Mouse (Mus musculus) heart, postnatal 25 days (tissue): Measurements from ENCODE around the gene 1600012H06Rik. TPM values are rescaled to one million over a fixed set of nuclear protein-coding genes. Genes with fewer than 3 reads are reported as not detected.
"Not testable (repeated sequence)": the region's sequence is repeated elsewhere in the genome, so short reads cannot be mapped to it uniquely, and the experiment has no call there.

ENCODE experiments used
- DNase-seq: peaks from one replicate; pipeline ENCODE4 v3.0.0; 2022; ENCODE audit warnings: low spot score
- intact Hi-C: fragments of 180-260 bp; cut with DNase I; formaldehyde crosslinking; loops from one replicate; pipeline ENCODE4 v1.15.1; 2025
- total RNA-seq, 2 experiments: library from RNA; stranded (reverse); gene quantifications; 2 replicates each; pipeline ENCODE4 v1.2.3; 2021

1600012H06Rik gene
- total RNA-seq, 2 experiments from 2014 or later: 10.3 to 11.9 TPM

GRCm38 (mm10) chr17:14935841-14936605 lies 7.0 kb upstream of the 1600012H06Rik start:
- intact Hi-C loops: no loop called here
- no peak for DNase-seq

- intact Hi-C loops, DNase-seq: not testable (repeated sequence)
Measured at GRCm38 (mm10) chr17:14942181-14942580, 803 bp upstream of the 1600012H06Rik start.

- intact Hi-C loops: no loop called here
- DNase-seq: no peak
Measured at GRCm38 (mm10) chr17:14943729-14944059, 710 bp downstream of the 1600012H06Rik start.

GRCm38 (mm10) chr17:14944551-14944950 lies 1.6 kb downstream of the 1600012H06Rik start:
- intact Hi-C loops: no loop called here
- no peak for DNase-seq

GRCm38 (mm10) chr17:14949161-14949827 lies 6.3 kb downstream of the 1600012H06Rik start:
- intact Hi-C loops: no loop called here
- no peak for DNase-seq

- intact Hi-C loops: no loop called here
- no peak for DNase-seq
Measured at GRCm38 (mm10) chr17:14953452-14953851, 10.5 kb downstream of the 1600012H06Rik start.

- intact Hi-C loops: no loop called here
- no peak for DNase-seq
Measured at GRCm38 (mm10) chr17:14958686-14959327, 15.8 kb downstream of the 1600012H06Rik start.

GRCm38 (mm10) chr17:14959979-14960378 lies 17.0 kb downstream of the 1600012H06Rik start:
- DNase-seq: no peak
- intact Hi-C loops: no loop called here

GRCm38 (mm10) chr17:14960520-14960919 lies 17.5 kb downstream of the 1600012H06Rik start:
- intact Hi-C loops: no loop called here
- DNase-seq: peak; percentile 16

- DNase-seq, intact Hi-C loops: not testable (repeated sequence)
Measured at GRCm38 (mm10) chr17:14960951-14961556, 18.1 kb downstream of the 1600012H06Rik start, which contains the start of gene Phf10. TSS of gene Phf10 (minus strand) at chr17:14961273.

- intact Hi-C loops, DNase-seq: not testable (repeated sequence)
Measured at GRCm38 (mm10) chr17:14961557-14962154, 18.7 kb downstream of the 1600012H06Rik start.

- intact Hi-C loops, DNase-seq: not testable (repeated sequence)
Measured at GRCm38 (mm10) chr17:14968373-14968913, 25.5 kb downstream of the 1600012H06Rik start.

GRCm38 (mm10) chr17:14977718-14978361 lies 34.9 kb downstream of the 1600012H06Rik start:
- intact Hi-C loops, DNase-seq: not testable (repeated sequence)

GRCm38 (mm10) chr17:14978362-14979038 lies 35.5 kb downstream of the 1600012H06Rik start, which contains the start of the genes 9030025P20Rik and Gm3417:
TSS of gene 9030025P20Rik (plus strand) at chr17:14978468.
TSS of gene Gm3417 (minus strand) at chr17:14978790.
- intact Hi-C loops: not testable (repeated sequence)

GRCm38 (mm10) chr17:14990116-14990702 lies 47.2 kb downstream of the 1600012H06Rik start:
- DNase-seq, intact Hi-C loops: not testable (repeated sequence)

More at GRCm38 (mm10) chr17:14978362-14979038, 35.5 kb downstream of the 1600012H06Rik start, which contains the start of the genes 9030025P20Rik and Gm3417:
- not testable (repeated sequence) for DNase-seq

GRCm38 (mm10) chr17:14992522-14993138 lies 49.6 kb downstream of the 1600012H06Rik start:
- intact Hi-C loops, DNase-seq: not testable (repeated sequence)

GRCm38 (mm10) chr17:14993139-14993832 lies 50.3 kb downstream of the 1600012H06Rik start:
- intact Hi-C loops, DNase-seq: not testable (repeated sequence)
